Mouse (Mus musculus): ENCODE data around the gene G3bp2. TPM values are rescaled to one million over a fixed set of nuclear protein-coding genes. Genes with fewer than 3 reads are reported as not detected.

G3bp2 gene
- polyA plus RNA-seq, 1 experiment from 2014 or later: 305 TPM

GRCm38 (mm10) chr5:92114223-92114622 lies 30.7 kb upstream of the G3bp2 start:
- Histone ChIP-seq H3K4me2 (no peak overlapping the region), H3K9ac (no peak overlapping the region), H3K4me1 (peaks cover 7% of the 10 kb centered on the region), H3K36me3 (replicated peaks) (no peaks in the 10 kb centered on the region), H3K27ac (no peak overlapping the region), H3K4me3 (replicated peaks) (no peak overlapping the region), H3K27me3 (peaks cover 12% of the 10 kb centered on the region), H3K9me3 (no peaks in the 10 kb centered on the region)
- WGBS: 96% methylated on average over 6 of the region's 6 CpGs
- no peak for ATAC-seq (ENCODE audit: low FRiP score)

GRCm38 (mm10) chr5:92113484-92113883 lies 30.0 kb upstream of the G3bp2 start:
- Histone ChIP-seq H3K9me3 (no peaks in the 10 kb centered on the region), H3K4me2 (no peak overlapping the region), H3K4me3 (replicated peaks) (no peak overlapping the region), H3K4me1 (peaks cover 7% of the 10 kb centered on the region), H3K9ac (no peak overlapping the region), H3K36me3 (replicated peaks) (no peaks in the 10 kb centered on the region), H3K27ac (no peak overlapping the region), H3K27me3 (peaks cover 12% of the 10 kb centered on the region)
- 83% methylated on average over 7 of the region's 7 CpGs for WGBS
- no peak for ATAC-seq (ENCODE audit: low FRiP score)

GRCm38 (mm10) chr5:92112585-92112984 lies 29.1 kb upstream of the G3bp2 start:
- H3K36me3 ChIP-seq (replicated peaks): no peaks in the 10 kb centered on the region
- under 1% methylated on average over 10 of the region's 10 CpGs for WGBS
- ATAC-seq (ENCODE audit: low FRiP score): no peak
- H3K4me3 ChIP-seq (replicated peaks): 0 out of 2 replicates have a peak overlapping the region, but pooled peaks have one; percentile 14
- H3K27me3 ChIP-seq: peaks cover 12% of the 10 kb centered on the region
- peaks cover 7% of the 10 kb centered on the region for H3K4me1 ChIP-seq
- peak overlapping the region; percentile 36 for H3K4me2 ChIP-seq
- H3K27ac ChIP-seq: no peak overlapping the region
- H3K9me3 ChIP-seq: no peaks in the 10 kb centered on the region
- H3K9ac ChIP-seq: no peak overlapping the region

GRCm38 (mm10) chr5:92112175-92112574 lies 28.7 kb upstream of the G3bp2 start:
- Histone ChIP-seq H3K9ac (no peak overlapping the region), H3K4me2 (peak overlapping the region; percentile 36), H3K4me3 (replicated peaks) (no peak overlapping the region), H3K4me1 (peaks cover 7% of the 10 kb centered on the region), H3K27me3 (peaks cover 12% of the 10 kb centered on the region), H3K27ac (no peak overlapping the region), H3K9me3 (no peaks in the 10 kb centered on the region), H3K36me3 (replicated peaks) (no peaks in the 10 kb centered on the region)
- WGBS: 11% methylated on average over 6 of the region's 6 CpGs
- no peak for ATAC-seq (ENCODE audit: low FRiP score)

GRCm38 (mm10) chr5:92110818-92111355 lies 27.4 kb upstream of the G3bp2 start:
- Histone ChIP-seq H3K27ac (no peak overlapping the region), H3K9ac (no peak overlapping the region), H3K4me1 (peaks cover 13% of the 10 kb centered on the region), H3K9me3 (no peaks in the 10 kb centered on the region), H3K4me3 (replicated peaks) (no peak overlapping the region), H3K36me3 (replicated peaks) (no peaks in the 10 kb centered on the region), H3K27me3 (peaks cover 12% of the 10 kb centered on the region), H3K4me2 (no peak overlapping the region)
- no peak for ATAC-seq (ENCODE audit: low FRiP score)
- 91% methylated on average over 5 of the region's 5 CpGs for WGBS

GRCm38 (mm10) chr5:92107282-92107681 lies 23.8 kb upstream of the G3bp2 start:
- H3K4me2 ChIP-seq: no peak overlapping the region
- no peak overlapping the region for H3K4me3 ChIP-seq (replicated peaks)
- H3K4me1 ChIP-seq: peaks cover 6% of the 10 kb centered on the region
- ATAC-seq (ENCODE audit: low FRiP score): no peak
- no peak overlapping the region for H3K27ac ChIP-seq
- WGBS: 92% methylated on average over 4 of the region's 4 CpGs
- H3K36me3 ChIP-seq (replicated peaks): no peaks in the 10 kb centered on the region
- H3K9me3 ChIP-seq: no peaks in the 10 kb centered on the region
- no peak overlapping the region for H3K9ac ChIP-seq
- no peaks in the 10 kb centered on the region for H3K27me3 ChIP-seq

GRCm38 (mm10) chr5:92106327-92107125 lies 23.0 kb upstream of the G3bp2 start:
- 53% methylated on average over 10 of the region's 10 CpGs for WGBS
- no peaks in the 10 kb centered on the region for H3K9me3 ChIP-seq
- no peaks in the 10 kb centered on the region for H3K36me3 ChIP-seq (replicated peaks)
- H3K27me3 ChIP-seq: no peaks in the 10 kb centered on the region
- H3K4me2 ChIP-seq: no peak overlapping the region
- H3K9ac ChIP-seq: no peak overlapping the region
- H3K4me1 ChIP-seq: peaks cover 6% of the 10 kb centered on the region; the same call in 1 of the 2 replicates
- H3K27ac ChIP-seq: no peak overlapping the region
- no peak for ATAC-seq (ENCODE audit: low FRiP score)
- H3K4me3 ChIP-seq (replicated peaks): no peak overlapping the region

- 76% methylated on average over 13 of the region's 13 CpGs for WGBS
- Histone ChIP-seq H3K9ac (no peak overlapping the region), H3K9me3 (no peaks in the 10 kb centered on the region), H3K4me2 (no peak overlapping the region), H3K4me1 (peaks cover 6% of the 10 kb centered on the region; the same call in 1 of the 2 replicates), H3K4me3 (replicated peaks) (no peak overlapping the region), H3K27ac (no peak overlapping the region), H3K36me3 (replicated peaks) (no peaks in the 10 kb centered on the region), H3K27me3 (no peaks in the 10 kb centered on the region)
- no peak; the same call in 1 of the 2 replicates for ATAC-seq (ENCODE audit: low FRiP score)
These were observed 20.4 kb upstream of the G3bp2 start for GRCm38 (mm10) chr5:92103816-92104415.

- no peak overlapping the region for H3K27ac ChIP-seq
- H3K4me3 ChIP-seq (replicated peaks): no peak overlapping the region
- no peaks in the 10 kb centered on the region for H3K27me3 ChIP-seq
- ATAC-seq (ENCODE audit: low FRiP score): no peak
- H3K4me1 ChIP-seq: peaks cover 6% of the 10 kb centered on the region; the same call in 1 of the 2 replicates
- no peaks in the 10 kb centered on the region for H3K9me3 ChIP-seq
- no peaks in the 10 kb centered on the region for H3K36me3 ChIP-seq (replicated peaks)
- 82% methylated on average over 6 of the region's 6 CpGs for WGBS
- no peak overlapping the region for H3K4me2 ChIP-seq
- no peak overlapping the region for H3K9ac ChIP-seq
These were observed 19.5 kb upstream of the G3bp2 start for GRCm38 (mm10) chr5:92103062-92103461.

- ATAC-seq (ENCODE audit: low FRiP score): no peak
- H3K36me3 ChIP-seq (replicated peaks): no peaks in the 10 kb centered on the region
- no peak overlapping the region for H3K4me2 ChIP-seq
- H3K9ac ChIP-seq: no peak overlapping the region
- H3K27me3 ChIP-seq: no peaks in the 10 kb centered on the region
- H3K4me1 ChIP-seq: peaks cover 5% of the 10 kb centered on the region; the same call in 1 of the 2 replicates
- no peaks in the 10 kb centered on the region for H3K9me3 ChIP-seq
- no peak overlapping the region for H3K4me3 ChIP-seq (replicated peaks)
- WGBS: 91% methylated on average over 8 of the region's 8 CpGs
- no peak overlapping the region for H3K27ac ChIP-seq
These were observed 18.1 kb upstream of the G3bp2 start for GRCm38 (mm10) chr5:92101601-92102000.

GRCm38 (mm10) chr5:92098351-92099109 lies 15.0 kb upstream of the G3bp2 start:
- H3K4me3 ChIP-seq (replicated peaks): no peak overlapping the region
- no peaks in the 10 kb centered on the region for H3K27me3 ChIP-seq
- H3K4me1 ChIP-seq: peaks cover 2% of the 10 kb centered on the region
- no peak for ATAC-seq (ENCODE audit: low FRiP score)
- H3K27ac ChIP-seq: no peak overlapping the region
- WGBS: 64% methylated on average over 13 of the region's 13 CpGs
- no peaks in the 10 kb centered on the region for H3K9me3 ChIP-seq
- no peak overlapping the region for H3K4me2 ChIP-seq
- H3K9ac ChIP-seq: no peak overlapping the region
- H3K36me3 ChIP-seq (replicated peaks): no peaks in the 10 kb centered on the region

GRCm38 (mm10) chr5:92097779-92098178 lies 14.3 kb upstream of the G3bp2 start:
- H3K36me3 ChIP-seq (replicated peaks): no peaks in the 10 kb centered on the region
- H3K4me2 ChIP-seq: no peak overlapping the region
- H3K4me1 ChIP-seq: peaks cover 10% of the 10 kb centered on the region
- no peaks in the 10 kb centered on the region for H3K27me3 ChIP-seq
- no peak for ATAC-seq (ENCODE audit: low FRiP score)
- H3K4me3 ChIP-seq (replicated peaks): no peak overlapping the region
- no peak overlapping the region for H3K27ac ChIP-seq
- no peak overlapping the region for H3K9ac ChIP-seq
- H3K9me3 ChIP-seq: no peaks in the 10 kb centered on the region
- 85% methylated on average over 4 of the region's 4 CpGs for WGBS
